Mouse (Mus musculus) embryo, embryonic 10 days (tissue): ENCODE results near the gene Glb1l.

Experiments
- DNase-seq: peaks from one replicate; pipeline ENCODE4 v3.0.0-alpha.2; 2015; ENCODE audit warnings: low spot score

The Glb1l gene

GRCm38 (mm10) chr1:75192452-75192851, 18.2 kb downstream of the Glb1l start:
- peak; percentile 40 for DNase-seq

- peak; percentile 98 for DNase-seq
Observed at GRCm38 (mm10) chr1:75191622-75192402, 18.8 kb downstream of the Glb1l start, which contains the start of the genes Ankzf1 and Atg9a. Gene Ankzf1 (plus strand): TSS chr1:75192151. Gene Atg9a (minus strand): TSS chr1:75192196.

GRCm38 (mm10) chr1:75191258-75191621, 19.4 kb downstream of the Glb1l start:
- no peak for DNase-seq

GRCm38 (mm10) chr1:75190577-75190976, 20.0 kb downstream of the Glb1l start:
- no peak for DNase-seq

GRCm38 (mm10) chr1:75187914-75188483, 22.6 kb downstream of the Glb1l start:
- no peak for DNase-seq

GRCm38 (mm10) chr1:75187126-75187525, 23.5 kb downstream of the Glb1l start:
- no peak for DNase-seq

GRCm38 (mm10) chr1:75185495-75185894, 25.1 kb downstream of the Glb1l start:
- no peak for DNase-seq

- DNase-seq = no peak
Observed at GRCm38 (mm10) chr1:75182160-75182559, 28.5 kb downstream of the Glb1l start.

- no peak for DNase-seq
Observed at GRCm38 (mm10) chr1:75181377-75181870, 29.2 kb downstream of the Glb1l start.

- DNase-seq = no peak
Observed at GRCm38 (mm10) chr1:75180741-75181140, 29.9 kb downstream of the Glb1l start.

GRCm38 (mm10) chr1:75180105-75180590, 30.5 kb downstream of the Glb1l start, which contains the start of gene Abcb6:
Gene Abcb6 (minus strand): TSS chr1:75180392.
- peak; percentile 96 for DNase-seq

GRCm38 (mm10) chr1:75179334-75180104, 31.1 kb downstream of the Glb1l start:
- no peak for DNase-seq

- DNase-seq = peak; percentile 98
Observed at GRCm38 (mm10) chr1:75168472-75169464, 41.8 kb downstream of the Glb1l start, which contains the start of gene Zfand2b. Gene Zfand2b (plus strand): TSS chr1:75168646.

- no peak for DNase-seq
Observed at GRCm38 (mm10) chr1:75168093-75168471, 42.5 kb downstream of the Glb1l start.

- no peak for DNase-seq
Observed at GRCm38 (mm10) chr1:75160256-75160617, 50.4 kb downstream of the Glb1l start.

- DNase-seq = no peak
Observed at GRCm38 (mm10) chr1:75159540-75160255, 50.9 kb downstream of the Glb1l start.

- no peak for DNase-seq
Observed at GRCm38 (mm10) chr1:75158990-75159389, 51.6 kb downstream of the Glb1l start.

- no peak for DNase-seq
Observed at GRCm38 (mm10) chr1:75155837-75156236, 54.8 kb downstream of the Glb1l start.

- DNase-seq = no peak
Observed at GRCm38 (mm10) chr1:75148727-75149126, 61.9 kb downstream of the Glb1l start.
